Mouse (Mus musculus): Measurements from ENCODE around the gene Rsad1.

The Rsad1 gene

DNA sequence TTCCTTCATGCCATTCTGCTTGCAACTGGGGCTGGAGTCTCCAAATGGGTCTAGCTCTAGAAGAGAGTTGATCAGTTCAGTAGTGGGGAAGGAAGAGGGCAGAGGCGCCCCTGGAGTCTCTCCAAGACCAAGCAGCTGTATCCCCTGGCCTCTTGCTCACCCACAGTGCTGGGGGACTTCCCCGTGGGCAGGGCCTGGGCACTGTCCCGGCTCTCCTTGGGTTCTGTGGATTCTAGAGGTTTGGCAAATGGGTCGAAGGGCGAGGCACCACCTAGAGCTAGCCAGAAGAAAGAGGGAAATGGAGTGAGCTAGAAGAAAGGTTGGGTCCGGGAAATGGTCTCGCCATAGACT lies 57.3 kb downstream of the Rsad1 start:
- DNase-seq (ENCODE audit: low read depth, low spot score), result no peak

DNA sequence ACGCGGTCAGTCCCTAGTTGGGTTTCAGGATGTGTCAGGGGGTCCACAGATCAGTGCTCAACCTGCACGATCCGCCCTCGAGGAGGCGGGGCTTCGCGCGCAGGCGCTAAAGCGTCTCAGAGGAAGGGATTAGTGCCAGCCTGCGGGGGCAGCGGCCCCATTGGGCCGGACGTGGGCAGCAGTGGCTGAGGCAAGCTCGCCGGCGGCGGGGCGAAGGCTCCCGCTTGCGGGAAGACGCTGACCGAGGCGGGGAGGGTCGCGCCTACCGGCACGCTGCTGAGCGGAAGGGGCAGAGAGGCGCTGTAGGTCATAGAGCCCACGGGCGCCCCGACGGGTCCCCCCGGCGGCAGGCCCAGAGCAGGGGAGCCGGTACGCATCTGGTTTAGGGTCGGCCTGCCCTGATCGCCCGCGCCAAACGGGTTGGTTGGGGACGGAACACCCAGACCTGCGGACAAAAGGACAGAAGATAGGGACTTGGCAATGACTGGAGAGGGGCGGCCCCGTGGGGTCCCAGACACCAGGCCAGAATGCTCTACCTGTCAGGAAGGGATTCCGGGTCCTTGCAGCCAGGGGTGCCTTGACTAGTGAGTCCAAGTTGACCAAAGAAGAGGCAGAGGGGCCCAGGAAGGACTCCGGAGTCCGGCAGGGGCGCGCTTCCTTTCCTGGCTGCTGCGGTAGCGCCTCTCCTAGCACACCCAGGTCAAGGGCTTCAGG lies 57.9 kb downstream of the Rsad1 start:
- no peak for DNase-seq (ENCODE audit: low read depth, low spot score)

Measured in CD4-positive, CD25-positive, alpha-beta regulatory T cell, adult 2 months (primary cell).